Mouse (Mus musculus) spleen, embryonic (tissue): ENCODE data around the gene Hecw1.

Experiments used
- CTCF ChIA-PET: fragments of 350-600 bp; sonication (Branson Sonifier 250); formaldehyde crosslinking; loops from one replicate; lab custom pipeline; 2022; lab: Charles Lee

Gene Hecw1

GRCm38 (mm10) chr13:14522906-14523269, at the start of gene Hecw1:
Gene Hecw1, minus strand, starts transcription at chr13:14523228.
- CTCF ChIA-PET: no interaction called here

GRCm38 (mm10) chr13:14561336-14561735, 38.3 kb upstream of the Hecw1 start:
- CTCF ChIA-PET: no interaction called here

GRCm38 (mm10) chr13:14552628-14553027, 29.6 kb upstream of the Hecw1 start:
- CTCF ChIA-PET: no interaction called here

- CTCF ChIA-PET: no interaction called here
These were observed 19.8 kb upstream of the Hecw1 start for GRCm38 (mm10) chr13:14542860-14543259.

GRCm38 (mm10) chr13:14522128-14522905, 711 bp downstream of the Hecw1 start:
- CTCF ChIA-PET: no interaction called here

GRCm38 (mm10) chr13:14521746-14522127, 1.3 kb downstream of the Hecw1 start:
- CTCF ChIA-PET: no interaction called here

GRCm38 (mm10) chr13:14519605-14520004, 3.4 kb downstream of the Hecw1 start:
- CTCF ChIA-PET: no interaction called here

GRCm38 (mm10) chr13:14517478-14517877, 5.5 kb downstream of the Hecw1 start:
- CTCF ChIA-PET: no interaction called here

- CTCF ChIA-PET: no interaction called here
These were observed 7.9 kb downstream of the Hecw1 start for GRCm38 (mm10) chr13:14515106-14515505.

- CTCF ChIA-PET: no interaction called here
These were observed 9.1 kb downstream of the Hecw1 start for GRCm38 (mm10) chr13:14513934-14514333.

GRCm38 (mm10) chr13:14506765-14507164, 16.3 kb downstream of the Hecw1 start:
- CTCF ChIA-PET: no interaction called here

GRCm38 (mm10) chr13:14500251-14500650, 22.8 kb downstream of the Hecw1 start:
- CTCF ChIA-PET: interaction anchor here (0.6 kb wide), 1 partner anchor 22 kb away, joined by 3 read pairs; no protein-coding TSS in a partner anchor

- CTCF ChIA-PET: no interaction called here
These were observed 24.2 kb downstream of the Hecw1 start for GRCm38 (mm10) chr13:14498780-14499179.

- CTCF ChIA-PET: no interaction called here
These were observed 26.1 kb downstream of the Hecw1 start for GRCm38 (mm10) chr13:14496954-14497353.

- CTCF ChIA-PET: no interaction called here
These were observed 35.2 kb downstream of the Hecw1 start for GRCm38 (mm10) chr13:14487812-14488211.

- CTCF ChIA-PET: no interaction called here
These were observed 51.9 kb downstream of the Hecw1 start for GRCm38 (mm10) chr13:14471121-14471520.

GRCm38 (mm10) chr13:14467517-14467916, 55.5 kb downstream of the Hecw1 start:
- CTCF ChIA-PET: no interaction called here

- CTCF ChIA-PET: no interaction called here
These were observed 62.0 kb downstream of the Hecw1 start for GRCm38 (mm10) chr13:14461036-14461435.

- CTCF ChIA-PET: no interaction called here
These were observed 66.0 kb downstream of the Hecw1 start for GRCm38 (mm10) chr13:14457043-14457442.

GRCm38 (mm10) chr13:14439540-14439939, 83.5 kb downstream of the Hecw1 start:
- CTCF ChIA-PET: no interaction called here

GRCm38 (mm10) chr13:14428845-14429553, 94.0 kb downstream of the Hecw1 start:
- CTCF ChIA-PET: no interaction called here

- CTCF ChIA-PET: no interaction called here
These were observed 98.2 kb downstream of the Hecw1 start for GRCm38 (mm10) chr13:14424836-14425235.

- CTCF ChIA-PET: no interaction called here
These were observed 109.6 kb downstream of the Hecw1 start for GRCm38 (mm10) chr13:14413405-14413804.
